Mouse (Mus musculus) layer of hippocampus, postnatal 36 days (tissue): Measurements from ENCODE around the gene Sap30bp. TPM values are rescaled to one million over a fixed set of nuclear protein-coding genes. Genes with fewer than 3 reads are reported as not detected.
A peak's percentile ranks its signal among the peaks of the same experiment; 100 is the strongest.

Experiments used
- DNase-seq, 2 experiments: peaks; one replicate each; pipeline ENCODE4 v3.0.0; 2022
- total RNA-seq, 2 experiments: library from RNA; stranded (reverse); gene quantifications; 2 replicates each; pipeline ENCODE4 v1.2.3; 2021

Sap30bp gene
- total RNA-seq, 2 experiments from 2014 or later = 52.2 to 58.2 TPM

DNA sequence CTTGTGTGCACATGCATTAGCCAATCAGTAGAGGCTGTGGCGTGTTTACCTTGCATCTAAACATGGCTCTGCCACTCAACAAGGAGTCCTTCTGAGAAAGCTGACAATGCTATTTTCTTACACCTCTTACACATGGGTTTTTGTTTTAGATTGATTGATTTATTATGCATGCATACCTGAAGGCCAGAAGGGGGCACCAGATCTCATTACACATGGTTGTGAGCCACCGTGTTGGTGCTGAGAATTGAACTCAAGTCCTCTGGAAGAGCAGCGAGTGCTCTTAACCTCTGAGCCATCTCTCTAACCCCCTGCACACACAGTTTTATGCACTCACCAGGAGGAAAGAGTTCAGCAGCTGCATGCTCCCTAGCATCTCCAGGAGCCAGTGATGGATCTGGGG lies 69.8 kb downstream of the Sap30bp start:
- no peak for DNase-seq

GRCm38 (mm10) chr11:116004186-116004823 lies 71.2 kb downstream of the Sap30bp start:
- DNase-seq = no peak

GRCm38 (mm10) chr11:116004840-116005700 lies 72.0 kb downstream of the Sap30bp start:
- DNase-seq = peak; percentile 45 to 56

- no peak for DNase-seq
Measured at GRCm38 (mm10) chr11:116005701-116006419, 72.8 kb downstream of the Sap30bp start.

GRCm38 (mm10) chr11:116007095-116007850 lies 74.2 kb downstream of the Sap30bp start:
- DNase-seq = no peak

DNA sequence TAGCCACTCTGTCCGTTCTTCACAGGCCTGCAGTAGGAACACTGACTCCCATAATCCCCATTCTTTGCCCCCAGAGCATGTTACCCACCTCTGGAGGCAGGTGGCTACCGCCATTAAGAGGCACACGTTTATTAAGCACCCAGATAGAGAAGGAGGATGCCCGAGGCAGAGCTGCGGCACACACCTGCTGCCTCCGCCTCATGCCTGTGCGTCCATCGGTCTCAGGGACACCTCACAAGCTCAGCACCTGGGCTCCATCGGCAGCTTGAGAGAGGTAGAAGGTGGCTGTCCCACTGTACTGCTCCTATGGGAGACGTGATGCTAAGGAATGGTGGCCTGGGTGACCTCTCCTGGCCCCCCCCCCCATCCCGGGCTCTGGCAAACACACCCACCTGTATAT lies 75.3 kb downstream of the Sap30bp start:
- DNase-seq = no peak

DNA sequence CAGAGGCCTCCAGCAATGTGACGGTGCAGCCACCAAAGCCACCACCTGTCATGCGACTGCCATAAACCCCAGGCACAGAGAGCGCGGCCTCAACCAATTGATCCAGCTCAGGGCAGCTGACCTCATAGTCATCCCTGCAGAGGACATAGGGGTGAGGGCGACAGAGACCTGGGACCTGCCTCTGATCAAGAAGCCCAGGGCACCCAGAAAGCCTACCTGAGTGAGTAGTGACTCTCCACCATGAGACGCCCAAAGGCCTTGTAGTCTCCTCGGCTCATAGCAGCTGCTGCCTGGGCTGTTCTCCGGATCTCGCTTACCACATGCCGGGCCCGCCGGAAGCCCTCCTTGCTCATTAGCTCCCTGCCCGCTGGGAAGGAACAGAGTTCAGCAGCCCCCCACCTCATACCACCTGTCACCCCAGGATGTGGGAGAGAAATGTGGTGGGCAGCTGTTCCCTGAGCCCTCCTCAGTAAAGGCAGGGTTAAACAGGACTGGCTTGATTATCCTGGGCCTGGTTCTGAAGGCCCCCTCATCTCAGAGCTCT lies 75.8 kb downstream of the Sap30bp start:
- no peak for DNase-seq

DNA sequence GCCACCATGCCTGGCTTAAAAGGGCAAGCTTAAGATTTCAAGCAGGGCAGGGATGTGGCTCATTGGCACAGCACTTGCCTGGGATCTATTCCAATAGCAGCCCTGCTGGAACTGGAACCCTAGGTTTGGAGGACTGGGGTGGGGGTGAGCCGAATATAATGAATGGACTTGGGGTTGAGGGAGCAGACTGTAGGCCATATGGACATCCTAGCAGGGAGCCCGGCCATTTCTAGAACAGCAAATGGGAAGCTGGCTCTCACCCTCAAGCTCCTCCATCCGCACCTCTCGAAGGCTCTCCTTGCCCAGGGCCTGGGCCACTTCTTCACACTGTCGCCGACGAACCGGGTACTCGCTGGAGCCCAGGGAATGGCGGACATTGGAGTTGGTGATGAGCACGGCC lies 76.6 kb downstream of the Sap30bp start:
- DNase-seq = no peak

- no peak for DNase-seq
Measured at GRCm38 (mm10) chr11:116010146-116010545, 77.1 kb downstream of the Sap30bp start.

GRCm38 (mm10) chr11:116010948-116011347 lies 77.9 kb downstream of the Sap30bp start:
- no peak for DNase-seq

DNA sequence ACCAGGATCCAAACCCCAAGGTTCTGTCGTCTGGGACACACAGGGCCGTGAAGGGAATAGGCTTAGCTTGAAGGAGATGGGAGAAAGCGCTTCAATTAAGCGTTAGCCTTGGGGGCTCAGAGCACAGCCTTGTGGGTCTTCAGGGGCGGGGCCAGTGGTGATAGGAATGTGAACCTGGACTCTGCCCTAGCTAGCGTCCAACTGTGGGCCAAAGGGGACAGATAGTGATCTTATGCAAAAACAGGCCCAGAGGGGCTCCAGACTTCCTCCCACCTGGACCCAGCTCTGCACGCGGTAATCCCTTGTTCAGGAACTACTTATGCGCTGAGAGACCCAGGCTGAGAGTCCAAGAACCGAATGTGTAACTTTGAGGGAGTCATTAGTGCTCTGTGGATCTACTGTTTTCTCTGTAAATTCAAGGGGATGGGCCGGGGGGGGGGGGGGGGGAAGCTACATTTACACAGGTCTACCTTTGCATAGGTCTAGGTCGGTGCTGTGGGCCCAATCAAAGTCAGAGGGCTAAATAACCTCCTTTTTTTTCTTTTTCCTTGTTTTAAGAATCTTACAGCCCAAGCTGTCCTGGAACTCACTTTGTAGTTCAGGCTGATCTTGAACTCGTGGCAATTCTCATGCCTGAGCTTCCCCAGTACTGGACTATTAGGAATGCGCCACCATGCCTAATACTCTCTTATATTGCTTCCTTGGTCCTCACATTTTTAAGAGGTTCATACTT lies 78.6 kb downstream of the Sap30bp start:
- no peak for DNase-seq

DNA sequence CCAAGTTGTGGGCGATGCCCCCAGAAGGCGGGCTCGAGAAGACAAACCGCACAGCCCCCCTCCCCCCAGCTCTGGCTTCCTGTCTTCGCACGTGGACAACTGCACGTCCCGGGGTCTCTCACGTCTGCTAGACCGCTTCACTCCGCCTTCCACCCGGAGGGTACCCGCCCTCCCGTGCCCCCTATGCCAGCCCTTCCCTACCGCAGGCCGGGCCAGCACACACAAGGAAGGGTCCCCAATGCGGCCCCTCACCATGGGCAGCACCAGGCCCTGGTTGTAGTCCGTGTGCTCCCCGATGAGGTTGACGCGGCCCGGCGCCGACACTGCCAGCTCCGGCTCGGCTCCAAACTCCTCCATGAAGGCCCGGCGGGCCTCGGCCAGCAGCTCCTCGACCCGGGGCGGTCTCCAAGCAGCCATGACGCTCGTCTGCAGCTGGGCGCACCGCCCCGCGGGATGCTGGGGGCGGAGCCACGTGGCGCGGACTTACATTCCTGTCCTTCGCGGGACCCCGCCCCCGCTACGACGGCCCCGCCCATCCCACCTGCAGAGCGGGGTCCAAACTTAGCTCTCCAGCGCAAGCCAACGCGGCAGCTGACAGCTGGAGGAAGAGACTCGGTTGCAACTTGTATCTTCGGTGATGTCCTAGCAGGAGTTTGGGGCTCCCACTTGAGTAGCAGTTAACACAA lies 79.3 kb downstream of the Sap30bp start, which contains the start of gene Galk1:
Gene Galk1, minus strand, starts transcription at position 458 of the 686 bp plus-strand sequence.
- DNase-seq = peak; percentile 73 to 76

- no peak for DNase-seq
Measured at GRCm38 (mm10) chr11:116014821-116015220, 81.7 kb downstream of the Sap30bp start.

Other genes with a start within 250 kb of the Sap30bp start
- gene Grb2, start 224.7 kb upstream of the Sap30bp start, total RNA-seq = 100 to 1,000 TPM; 181 to 192 TPM
- gene Tmem94, start 167.8 kb upstream of the Sap30bp start, total RNA-seq = 10 to 100 TPM; 49.6 to 50.1 TPM
- 10 to 100 TPM; 19.5 to 19.6 TPM for gene Caskin2, start 119.6 kb upstream of the Sap30bp start, total RNA-seq
- gene Tsen54, start 118.6 kb upstream of the Sap30bp start, total RNA-seq = 10 to 100 TPM; 12.0 to 12.7 TPM
- gene Llgl2, start 109.2 kb upstream of the Sap30bp start, total RNA-seq = 1 to 10 TPM; 1.2 to 2.4 TPM
- under 1 TPM in 1 of 2 experiments, not detected in 1; 0.20 TPM for gene Myo15b, start 74.9 kb upstream of the Sap30bp start, total RNA-seq
- gene Smim5, start 33.3 kb upstream of the Sap30bp start, total RNA-seq = under 1 TPM in 1 of 2 experiments, not detected in 1; 0.72 TPM
- gene Smim6, start 21.3 kb upstream of the Sap30bp start, total RNA-seq = not detected
- 10 to 100 TPM; 30.4 to 35.1 TPM for gene Recql5, start 195 bp downstream of the Sap30bp start, total RNA-seq
- gene Itgb4, start 41.4 kb downstream of the Sap30bp start, total RNA-seq = 1 to 10 TPM; 8.2 to 9.7 TPM
- 10 to 100 TPM; 13.4 to 14.2 TPM for gene Galk1, start 79.4 kb downstream of the Sap30bp start, total RNA-seq
- gene H3f3b, start 94.7 kb downstream of the Sap30bp start, total RNA-seq = 100 to 1,000 TPM; 263 to 275 TPM
- 10 to 100 TPM; 19.4 to 21.9 TPM for gene Unk, start 97.0 kb downstream of the Sap30bp start, total RNA-seq
- 1 to 10 TPM; 1.9 to 2.4 TPM for gene Unc13d, start 144.7 kb downstream of the Sap30bp start, total RNA-seq
- gene Wbp2, start 153.7 kb downstream of the Sap30bp start, total RNA-seq = 100 to 1,000 TPM; 402 to 404 TPM
- 1 to 10 TPM; 4.4 to 4.6 TPM for gene Trim47, start 193.9 kb downstream of the Sap30bp start, total RNA-seq
- gene Trim65, start 197.8 kb downstream of the Sap30bp start, total RNA-seq = 1 to 10 TPM; 7.1 to 8.0 TPM
- 10 to 100 TPM; 55.1 to 58.2 TPM for gene Mrpl38, start 205.6 kb downstream of the Sap30bp start, total RNA-seq
- 10 to 100 TPM; 80.9 to 95.6 TPM for gene Fbf1, start 234.9 kb downstream of the Sap30bp start, total RNA-seq